Mouse (Mus musculus) olfactory bulb, adult 2 months (tissue): Measurements from ENCODE around the gene Srm.
A peak's percentile ranks its signal among the peaks of the same experiment; 100 is the strongest.

Experiments used
- CTCF ChIP-seq: fragments of 200-500 bp; IDR thresholded peaks from 2 replicates; pipeline ENCODE4 v1.5.1; 2012; ENCODE audit warnings: low read depth, mild to moderate bottlenecking, low read length, moderate library complexity; ENCODE audit not compliant: insufficient read depth
- POLR2A ChIP-seq: fragments of 200-500 bp; IDR thresholded peaks from 2 replicates; pipeline ENCODE4 v1.6.1; 2012; ENCODE audit warnings: mild to moderate bottlenecking, low read depth, low read length, moderate library complexity; ENCODE audit not compliant: insufficient read depth

- TF ChIP-seq POLR2A (peak; percentile 62; the same call in 1 of the 2 replicates), CTCF (no peak)
Observed at GRCm38 (mm10) chr4:148558297-148559000, 32.9 kb upstream of the Srm start, which contains the start of gene Exosc10.
